Mouse (Mus musculus) C2C12 (cell line): Measurements from ENCODE around the gene Zfp423.

Experiments
- CEBPB ChIP-seq: IDR thresholded peaks from one replicate; pipeline ENCODE4 v1.6.1; 2011; ENCODE audit warnings: low read depth, mild to moderate bottlenecking, control low read depth, moderate library complexity
- CTCF ChIP-seq: IDR thresholded peaks from one replicate; pipeline ENCODE4 v1.5.1; 2011; ENCODE audit not compliant: control insufficient read depth, insufficient read depth, insufficient read length
- MAX ChIP-seq: IDR thresholded peaks from one replicate; pipeline ENCODE4 v1.6.1; 2011; ENCODE audit warnings: mild to moderate bottlenecking, control low read depth
- MYOD1 ChIP-seq: IDR thresholded peaks from one replicate; pipeline ENCODE4 v1.6.1; 2011; ENCODE audit warnings: low read depth; ENCODE audit not compliant: control insufficient read depth, insufficient read length
- MYOG ChIP-seq: IDR thresholded peaks from one replicate; pipeline ENCODE4 v1.6.1; 2011; ENCODE audit not compliant: control insufficient read depth, insufficient read length; ENCODE audit errors: extremely low read depth
- USF1 ChIP-seq: IDR thresholded peaks from one replicate; pipeline ENCODE4 v1.6.1; 2011; ENCODE audit warnings: low read depth, mild to moderate bottlenecking, control low read depth, moderate library complexity

DNA sequence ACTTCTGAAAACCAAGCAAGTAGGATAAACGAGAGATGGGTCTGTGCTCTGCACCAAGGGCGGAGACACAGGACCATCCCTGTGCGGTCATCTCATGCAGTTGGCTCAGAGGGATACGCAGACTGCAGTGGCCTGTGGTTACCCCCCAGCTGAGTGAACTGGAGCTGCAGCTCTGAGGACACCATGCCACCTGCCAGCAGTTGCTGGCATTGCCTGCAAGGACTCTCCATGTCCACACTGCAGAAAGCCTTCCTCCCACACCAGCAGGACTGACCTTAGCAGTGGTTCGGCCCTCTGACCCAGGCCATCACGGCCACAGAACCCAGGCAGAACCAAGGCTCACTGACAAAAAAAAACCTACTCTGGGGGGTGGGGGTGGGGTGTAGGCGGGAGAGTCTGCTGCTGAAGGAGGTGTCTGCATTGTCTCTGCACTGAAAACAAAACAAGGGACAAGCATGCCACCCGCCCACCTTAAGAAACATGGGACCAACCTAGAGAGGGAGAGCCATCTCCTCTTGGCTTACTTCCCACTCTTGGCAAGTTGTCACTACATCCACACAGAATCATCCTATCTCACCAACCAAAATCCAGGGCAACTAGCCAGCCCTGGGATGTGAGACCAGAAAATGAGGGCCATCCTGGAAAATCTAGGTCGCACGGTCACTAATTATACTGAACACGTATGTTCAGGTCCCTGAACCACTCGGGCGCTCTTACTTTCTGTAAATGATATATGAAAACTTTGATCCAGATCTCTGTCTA, 288.0 kb downstream of the Zfp423 start:
- TF ChIP-seq CTCF (no peak), CEBPB (no peak), MYOD1 (no peak), MYOG (no peak), MAX (no peak), USF1 (no peak)
